Mouse (Mus musculus) kidney, embryonic 16.5 days (tissue): ENCODE measurements around the gene Cldn8. TPM values are rescaled to one million over a fixed set of nuclear protein-coding genes. Genes with fewer than 3 reads are reported as not detected.

Experiments used
- ATAC-seq: fragments of 200-750 bp; cut with Nextera tagmentation; 2 replicates; pipeline ENCODE4 v1.8.0; 2017; ENCODE audit warnings: moderate TSS enrichment; ENCODE audit not compliant: low FRiP score, low TSS enrichment
- H3K27ac ChIP-seq: fragments of 300-500 bp; sonication (generic); 2 replicates; pipeline ENCODE4 v1.5.1; 2014; ENCODE audit warnings: low read length
- H3K27me3 ChIP-seq: fragments of 300-500 bp; sonication (generic); 2 replicates; pipeline ENCODE4 v1.6.1; 2014; ENCODE audit warnings: low read length, control low read depth, mixed read lengths; ENCODE audit not compliant: insufficient read depth
- H3K36me3 ChIP-seq: fragments of 300-500 bp; sonication (generic); 2 replicates; pipeline ENCODE4 v1.6.1; 2014; ENCODE audit warnings: low read length, control low read depth, mixed read lengths; ENCODE audit not compliant: insufficient read depth
- H3K4me1 ChIP-seq: fragments of 300-500 bp; sonication (generic); 2 replicates; pipeline ENCODE4 v1.6.1; 2014; ENCODE audit warnings: low read length, control low read depth, mixed read lengths; ENCODE audit not compliant: insufficient read depth
- H3K4me2 ChIP-seq: fragments of 300-500 bp; sonication (generic); replicated peaks from 2 replicates; pipeline ENCODE4 v1.6.1; 2014; ENCODE audit warnings: low read depth, low read length
- H3K4me3 ChIP-seq: fragments of 300-500 bp; sonication (generic); 2 replicates; pipeline ENCODE4 v1.5.1; 2014; ENCODE audit warnings: mild to moderate bottlenecking, low read length
- H3K9ac ChIP-seq: fragments of 300-500 bp; sonication (generic); replicated peaks from 2 replicates; pipeline ENCODE4 v1.6.1; 2014; ENCODE audit warnings: low read length
- H3K9me3 ChIP-seq: fragments of 300-500 bp; sonication (generic); 2 replicates; pipeline ENCODE4 v1.6.1; 2016; ENCODE audit warnings: low read length, control low read depth
- WGBS: fragments of 180-500 bp; shearing (Covaris S2); extraction: QIAGEN DNeasy Blood & Tissue Kit; methylation state at CpG from one replicate; pipeline ENCODE4 v1.1.7; 2014; 5-methylcytosine and 5-hydroxymethylcytosine counted together
- polyA plus RNA-seq: library from polyadenylated mRNA; unstranded; fragments of >200 nt; fragmentation: Nextera tagmentation; extraction: Ambion mirVana; gene quantifications from 2 replicates; pipeline ENCODE4 v1.2.1, GENCODE M21; 2015

Cldn8 gene
- polyA plus RNA-seq: 140 and 143 TPM in 2 replicates

DNA sequence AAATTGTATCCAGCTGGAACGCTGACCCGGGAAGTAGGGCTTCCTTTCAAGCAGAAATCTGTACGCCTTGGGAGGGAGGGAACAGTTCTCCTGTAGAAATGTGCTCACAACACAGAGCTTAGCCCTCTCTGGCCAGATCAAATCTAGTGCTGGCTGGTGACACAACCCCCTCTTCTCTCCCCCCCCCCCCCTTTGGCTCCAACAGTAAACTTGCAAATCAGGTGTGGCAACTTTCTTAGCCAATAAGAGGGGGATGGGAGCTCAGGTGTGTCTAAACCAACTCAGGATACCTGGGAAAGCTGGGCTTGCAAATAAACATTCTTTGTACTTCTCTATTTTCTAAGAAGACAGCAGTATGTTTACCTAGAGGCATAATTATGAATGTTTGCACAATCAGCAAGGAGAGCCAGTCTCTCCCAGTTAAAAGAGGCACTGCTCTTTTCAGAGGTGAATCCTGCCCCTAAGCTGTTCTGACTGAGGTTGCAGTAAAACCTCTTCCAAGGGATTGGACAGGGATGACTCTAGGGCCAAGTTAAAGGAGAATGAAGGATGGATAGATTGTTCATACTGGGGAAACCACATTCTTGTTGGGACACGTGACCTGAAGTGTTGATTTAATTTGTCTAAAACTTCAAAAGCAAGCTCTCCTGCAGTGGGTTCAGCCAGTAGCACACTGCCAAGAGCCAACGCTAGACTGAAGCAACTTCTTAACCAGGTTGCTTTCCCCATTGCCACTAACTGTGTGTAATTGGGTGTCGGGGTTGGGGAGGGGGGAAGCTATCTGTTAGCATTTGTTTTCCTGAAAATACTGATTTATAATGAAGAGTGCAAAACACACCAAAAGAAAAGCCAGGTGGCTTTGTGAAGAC, at the start of gene Cldn8:
TSS of gene Cldn8 (minus strand) at position 139 of the 869 bp plus-strand sequence.
- ATAC-seq: peak; percentile 91
- no peaks in the 10 kb centered on the region for H3K4me1 ChIP-seq
- peak within 1 kb of the TSS; percentile 90 for H3K27ac ChIP-seq
- WGBS: 71% methylated on average over 6 of the region's 6 CpGs
- peak within 1 kb of the TSS; percentile 10; the same call in 1 of the 2 replicates for H3K4me2 ChIP-seq
- H3K27me3 ChIP-seq: no peaks in the 10 kb centered on the region
- no peaks in the 10 kb centered on the region for H3K9me3 ChIP-seq
- H3K4me3 ChIP-seq: peak within 1 kb of the TSS; percentile 37
- peak within 1 kb of the TSS; percentile 53 for H3K9ac ChIP-seq
- H3K36me3 ChIP-seq: no peaks in the 10 kb centered on the region

DNA sequence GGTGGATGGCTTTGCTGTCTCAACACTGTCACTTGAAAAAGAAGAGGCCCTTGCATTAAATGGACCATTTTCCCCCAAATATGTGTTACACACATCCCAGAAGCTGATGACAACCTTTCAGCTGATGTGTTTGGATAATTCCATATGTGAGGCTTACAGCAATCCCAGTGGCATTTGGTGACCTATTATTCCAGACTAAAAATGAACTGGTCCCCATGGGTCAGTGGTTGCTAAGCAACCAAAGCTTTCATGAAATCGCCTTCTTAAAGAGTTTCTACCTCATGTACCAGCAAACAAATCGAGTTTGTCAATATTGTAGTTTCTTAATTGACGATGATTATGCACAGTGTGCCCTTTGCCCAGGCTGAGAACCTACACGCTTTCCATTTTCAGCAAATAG, 49.7 kb upstream of the Cldn8 start:
- H3K9me3 ChIP-seq: no peaks in the 10 kb centered on the region
- H3K27me3 ChIP-seq: no peaks in the 10 kb centered on the region
- 88% methylated on average over 4 of the region's 4 CpGs for WGBS
- ATAC-seq: no peak
- H3K4me3 ChIP-seq: no peak overlapping the region
- H3K4me1 ChIP-seq: no peaks in the 10 kb centered on the region
- H3K4me2 ChIP-seq: no peak overlapping the region
- no peak overlapping the region for H3K27ac ChIP-seq
- no peaks in the 10 kb centered on the region for H3K36me3 ChIP-seq
- H3K9ac ChIP-seq: no peak overlapping the region

DNA sequence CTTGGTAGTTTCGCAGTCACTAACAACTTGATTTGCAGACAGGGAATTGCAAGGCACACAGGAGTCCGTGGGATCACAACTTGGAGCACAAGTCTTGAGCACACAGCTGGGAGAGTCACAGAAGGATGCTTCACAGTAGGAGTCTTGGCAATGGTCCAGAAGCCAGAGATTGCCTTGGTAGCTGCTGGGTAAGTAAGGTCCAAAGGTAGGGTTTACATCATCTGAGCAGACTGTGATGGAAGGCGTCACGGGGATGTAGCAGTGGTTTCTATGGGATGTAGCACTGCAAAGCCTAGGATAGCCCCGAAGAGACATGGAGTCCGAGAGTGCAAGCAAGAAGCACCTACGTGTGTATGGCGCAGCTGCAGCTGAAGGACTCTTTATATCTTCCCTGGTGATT, 48.9 kb upstream of the Cldn8 start, which contains the start of gene Krtap24-1:
TSS of gene Krtap24-1 (minus strand) at position 358 of the 400 bp plus-strand sequence.
- H3K9ac ChIP-seq: no peak within 1 kb of the TSS
- H3K27ac ChIP-seq: no peak within 1 kb of the TSS
- H3K27me3 ChIP-seq: no peaks in the 10 kb centered on the region
- no peaks in the 10 kb centered on the region for H3K36me3 ChIP-seq
- H3K4me2 ChIP-seq: no peak within 1 kb of the TSS
- H3K9me3 ChIP-seq: no peaks in the 10 kb centered on the region
- H3K4me1 ChIP-seq: no peaks in the 10 kb centered on the region
- H3K4me3 ChIP-seq: no peak within 1 kb of the TSS
- ATAC-seq: no peak
- WGBS: 92% methylated on average over 8 of the region's 8 CpGs

DNA sequence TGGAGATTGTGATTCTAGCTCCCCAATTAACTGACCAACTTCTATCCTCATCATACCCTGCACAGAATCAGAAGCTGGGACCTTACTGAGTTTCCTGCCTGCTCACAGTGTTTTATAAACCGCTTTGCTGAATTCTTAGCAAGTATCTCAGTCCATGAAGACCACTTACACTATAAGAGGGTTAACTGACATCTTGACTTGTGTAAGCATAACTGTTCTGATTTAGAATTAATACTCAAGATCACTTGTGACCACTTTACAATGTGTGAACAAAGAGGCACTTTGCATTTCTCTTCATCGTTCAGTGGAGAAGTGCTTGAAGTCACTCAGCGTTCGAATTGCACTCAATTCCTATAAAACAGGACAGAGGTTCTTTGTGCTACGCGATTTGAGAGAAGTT, 41.6 kb upstream of the Cldn8 start:
- 83% methylated on average over 6 of the region's 6 CpGs for WGBS

DNA sequence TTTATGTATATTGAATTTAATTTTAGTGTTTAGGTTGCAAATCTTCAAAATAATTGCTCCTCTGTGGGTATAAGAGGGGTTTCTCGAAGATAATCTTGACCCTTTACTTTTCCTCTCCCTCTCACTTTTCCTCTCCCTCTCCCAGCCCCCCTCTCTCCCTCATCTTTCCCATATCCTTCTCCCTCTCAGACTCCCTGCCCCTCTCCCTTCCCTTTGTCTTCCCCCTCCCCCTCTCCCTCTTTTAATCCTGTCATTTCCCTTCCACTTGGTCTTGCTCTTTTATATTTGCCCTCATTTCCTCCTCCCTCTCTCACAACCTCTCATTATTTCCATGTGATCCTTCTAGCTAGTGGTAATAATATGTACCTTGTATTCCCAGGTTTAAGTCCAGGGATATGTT, 39.5 kb upstream of the Cldn8 start:
- 54% methylated on average over 1 of the region's 1 CpGs for WGBS
- Histone ChIP-seq H3K4me1 (peaks cover 13% of the 10 kb centered on the region; the same call in 1 of the 2 replicates), H3K4me3 (no peak overlapping the region), H3K4me2 (no peak overlapping the region), H3K27me3 (no peaks in the 10 kb centered on the region), H3K27ac (no peak overlapping the region), H3K36me3 (no peaks in the 10 kb centered on the region), H3K9ac (no peak overlapping the region), H3K9me3 (no peaks in the 10 kb centered on the region)
- ATAC-seq: no peak

More for the DNA sequence above, 41.6 kb upstream of the Cldn8 start:
- no peak overlapping the region for H3K4me2 ChIP-seq
- peaks cover 9% of the 10 kb centered on the region; the same call in 1 of the 2 replicates for H3K4me1 ChIP-seq
- no peak for ATAC-seq
- no peaks in the 10 kb centered on the region for H3K9me3 ChIP-seq
- H3K27ac ChIP-seq: no peak overlapping the region
- no peak overlapping the region for H3K4me3 ChIP-seq
- H3K27me3 ChIP-seq: no peaks in the 10 kb centered on the region
- no peaks in the 10 kb centered on the region for H3K36me3 ChIP-seq
- no peak overlapping the region for H3K9ac ChIP-seq

DNA sequence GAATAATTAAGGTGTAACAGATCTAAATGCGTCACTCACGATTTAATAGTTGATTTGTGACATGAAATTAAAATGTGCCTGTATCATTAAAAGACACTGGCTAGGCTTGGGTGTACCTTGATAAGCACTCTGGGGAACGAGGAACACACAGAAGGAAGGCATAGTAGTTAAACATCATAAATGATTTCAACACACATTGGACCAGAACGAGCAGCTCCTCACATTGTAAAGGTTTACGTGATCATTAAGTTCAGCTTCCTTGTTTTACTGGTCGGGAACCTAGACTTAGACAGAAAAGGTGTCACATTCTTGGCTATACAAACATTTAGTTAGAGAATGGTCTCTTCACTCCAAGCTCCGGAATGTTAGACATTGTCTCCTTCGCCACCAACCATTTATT, 37.3 kb upstream of the Cldn8 start:
- Histone ChIP-seq H3K9ac (no peak overlapping the region), H3K4me3 (no peak overlapping the region), H3K4me2 (peak overlapping the region; percentile 48), H3K27ac (no peak overlapping the region), H3K9me3 (no peaks in the 10 kb centered on the region), H3K4me1 (peaks cover 13% of the 10 kb centered on the region; the same call in 1 of the 2 replicates), H3K27me3 (no peaks in the 10 kb centered on the region), H3K36me3 (no peaks in the 10 kb centered on the region)
- no peak for ATAC-seq
- 31% methylated on average over 8 of the region's 8 CpGs for WGBS

DNA sequence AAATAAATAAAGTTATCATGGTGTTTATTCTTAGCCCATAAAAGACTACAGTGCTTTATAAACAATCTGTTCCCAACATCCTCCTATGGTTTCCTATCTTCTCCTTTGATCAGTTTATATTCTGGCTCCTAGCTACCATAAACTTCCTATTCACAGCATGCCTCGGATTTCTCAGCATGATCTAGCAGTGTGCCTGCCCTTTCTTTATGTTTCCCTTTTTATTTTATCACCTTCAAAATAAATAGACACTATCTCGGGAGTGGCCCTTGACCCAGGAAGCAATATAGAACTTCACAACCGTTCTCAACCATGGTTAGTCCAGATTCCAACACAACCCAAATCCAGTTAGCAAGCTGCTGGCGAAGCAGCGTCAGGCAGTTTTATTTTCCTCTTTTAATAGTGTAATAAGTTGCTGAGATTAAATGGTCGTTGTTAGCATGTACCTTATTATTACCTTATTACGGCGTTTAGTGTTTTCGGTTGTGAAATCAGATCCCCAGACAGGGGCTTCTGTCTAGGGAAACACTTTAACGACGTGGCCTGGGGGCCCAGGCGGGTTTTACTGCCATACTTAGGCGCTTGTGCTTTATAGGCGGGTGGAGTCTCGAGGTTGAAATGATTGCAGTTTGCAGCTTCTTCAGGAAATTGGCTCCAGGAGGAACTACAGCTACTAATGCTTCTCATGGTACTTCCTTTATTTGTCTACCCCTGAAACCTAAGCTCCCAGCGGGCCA, 36.7 kb upstream of the Cldn8 start:
- 0 out of 2 replicates have a peak, but pooled peaks have one; percentile 31 for ATAC-seq
- no peak overlapping the region for H3K27ac ChIP-seq
- H3K9me3 ChIP-seq: no peaks in the 10 kb centered on the region

DNA sequence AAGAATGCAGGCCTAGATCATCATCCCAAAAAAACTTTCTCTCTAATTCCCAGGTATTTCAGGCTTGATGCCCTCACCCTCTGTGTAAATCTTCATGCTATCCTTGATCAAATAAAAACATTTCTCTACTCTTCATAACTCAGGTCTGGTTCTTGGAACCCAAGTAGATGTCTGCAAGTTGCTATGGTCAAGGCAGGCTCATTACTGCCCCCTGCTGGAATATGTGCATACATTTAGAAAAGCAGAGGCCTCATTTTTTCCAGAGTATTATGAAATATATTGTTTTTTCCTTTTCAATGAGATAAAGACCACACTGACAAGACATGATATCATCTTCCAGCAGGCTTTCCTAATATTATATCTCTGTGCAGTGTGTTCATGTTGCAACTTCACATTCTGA, 29.8 kb upstream of the Cldn8 start:
- no peak for ATAC-seq
- no peaks in the 10 kb centered on the region for H3K36me3 ChIP-seq
- H3K9me3 ChIP-seq: no peaks in the 10 kb centered on the region
- no peak overlapping the region for H3K4me3 ChIP-seq
- no peak overlapping the region for H3K4me2 ChIP-seq
- H3K27ac ChIP-seq: no peak overlapping the region
- no peaks in the 10 kb centered on the region for H3K4me1 ChIP-seq
- no peak overlapping the region for H3K9ac ChIP-seq
- H3K27me3 ChIP-seq: no peaks in the 10 kb centered on the region

More for the DNA sequence above, 36.7 kb upstream of the Cldn8 start:
- Histone ChIP-seq H3K27me3 (no peaks in the 10 kb centered on the region), H3K4me2 (peak overlapping the region; percentile 48), H3K4me3 (no peak overlapping the region), H3K36me3 (no peaks in the 10 kb centered on the region), H3K4me1 (peaks cover 13% of the 10 kb centered on the region; the same call in 1 of the 2 replicates), H3K9ac (no peak overlapping the region)
- 4% methylated on average over 16 of the region's 16 CpGs for WGBS

DNA sequence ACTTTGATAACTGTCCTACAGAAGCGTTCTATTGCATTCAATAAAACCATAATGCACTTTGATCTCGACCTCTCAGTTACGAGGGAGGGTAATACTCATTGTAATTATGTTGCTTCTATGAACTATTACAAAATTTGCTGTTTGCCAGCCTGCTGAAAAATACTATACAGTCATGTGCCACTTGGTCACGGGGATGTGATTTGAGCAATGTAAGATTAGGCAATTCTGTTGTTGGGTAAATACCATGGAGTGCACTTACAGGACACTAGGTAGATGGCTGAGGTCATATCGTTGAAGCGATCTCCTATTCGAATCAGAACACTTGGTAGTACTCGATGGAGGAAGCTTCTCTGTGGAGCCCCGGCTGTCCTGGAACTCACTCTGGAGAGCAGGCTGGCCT, 20.4 kb upstream of the Cldn8 start:
- H3K27ac ChIP-seq: no peak overlapping the region
- 80% methylated on average over 9 of the region's 9 CpGs for WGBS
- no peaks in the 10 kb centered on the region for H3K27me3 ChIP-seq
- no peak overlapping the region for H3K4me2 ChIP-seq
- no peaks in the 10 kb centered on the region for H3K9me3 ChIP-seq
- no peak overlapping the region for H3K4me3 ChIP-seq
- H3K4me1 ChIP-seq: no peaks in the 10 kb centered on the region
- H3K36me3 ChIP-seq: no peaks in the 10 kb centered on the region
- H3K9ac ChIP-seq: no peak overlapping the region
- ATAC-seq: no peak
